Mouse (Mus musculus): ENCODE results near the gene Cps1. TPM values are rescaled to one million over a fixed set of nuclear protein-coding genes. Genes with fewer than 3 reads are reported as not detected.

Cps1 gene
- 0.12 and 0.15 TPM in 2 replicates for polyA plus RNA-seq (2015; fragmentation: Nextera tagmentation; extraction: Ambion mirVana)

GRCm38 (mm10) chr1:67122797-67123196, at the start of gene Cps1:
Gene Cps1, plus strand, starts transcription at chr1:67123026.

Other genes with a start within 250 kb of the Cps1 start
- 0.82 and 2.3 TPM in 2 replicates for gene Myl1, start 177.6 kb upstream of the Cps1 start, polyA plus RNA-seq (2015; fragmentation: Nextera tagmentation; extraction: Ambion mirVana)
- 42.8 and 44.9 TPM in 2 replicates for gene Lancl1, start 84.2 kb upstream of the Cps1 start, polyA plus RNA-seq (2015; fragmentation: Nextera tagmentation; extraction: Ambion mirVana)